Mouse (Mus musculus): Measurements from ENCODE around the gene Fam24b. TPM values are rescaled to one million over a fixed set of nuclear protein-coding genes. Genes with fewer than 3 reads are reported as not detected.

Fam24b gene
- polyA plus RNA-seq, 1 experiment from 2014 or later = not detected

DNA sequence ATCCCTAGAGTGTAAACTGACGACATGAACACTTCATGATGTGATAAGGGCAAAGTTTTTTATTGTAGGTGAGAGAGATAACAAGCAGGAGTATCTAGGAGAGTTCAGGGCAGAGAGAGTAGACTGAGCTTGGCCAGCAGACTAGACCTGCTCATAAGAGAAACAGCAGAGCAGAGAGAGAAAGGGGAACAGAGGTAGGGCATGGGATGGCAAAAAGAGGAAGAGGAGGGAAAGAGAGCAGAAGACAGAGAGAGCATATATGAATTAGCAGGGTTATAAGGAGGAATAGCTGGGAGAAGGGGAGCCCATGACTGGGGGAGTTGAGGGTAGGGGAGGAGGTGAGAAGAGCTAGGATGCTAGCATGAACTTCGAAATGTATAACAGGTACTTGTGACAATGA is 2.4 kb upstream of the Fam24b start:
- no peak for ATAC-seq (ENCODE audit: low FRiP score)
- no peaks in the 10 kb centered on the region for H3K27me3 ChIP-seq
- no peaks in the 10 kb centered on the region for H3K9me3 ChIP-seq
- no peak overlapping the region for H3K4me2 ChIP-seq
- WGBS = 86% methylated on average over 2 of the region's 2 CpGs
- H3K9ac ChIP-seq = no peak overlapping the region
- no peaks in the 10 kb centered on the region for H3K4me1 ChIP-seq
- no peak overlapping the region for H3K27ac ChIP-seq
- H3K36me3 ChIP-seq (replicated peaks) = no peaks in the 10 kb centered on the region
- H3K4me3 ChIP-seq (replicated peaks) = no peak overlapping the region

DNA sequence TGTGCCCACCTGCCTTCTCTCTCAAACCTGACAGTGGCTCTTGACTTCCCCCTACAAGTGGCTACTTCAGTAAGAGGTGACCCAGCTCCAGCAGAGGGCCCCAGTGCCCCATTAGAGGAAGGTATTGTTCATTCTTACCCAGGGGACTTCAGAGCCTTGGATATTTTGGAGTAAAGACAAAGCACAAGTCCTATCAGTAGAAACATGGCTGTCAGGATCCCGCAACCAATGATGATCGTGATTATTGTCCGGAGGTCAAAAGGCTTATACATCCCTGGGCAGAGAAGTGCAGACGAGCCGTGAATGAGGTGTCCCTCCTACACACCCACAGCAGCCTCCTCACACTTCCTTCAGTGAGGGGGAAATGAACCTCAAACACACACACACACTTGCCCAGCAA is 2.3 kb downstream of the Fam24b start:
- no peaks in the 10 kb centered on the region for H3K4me1 ChIP-seq
- H3K36me3 ChIP-seq (replicated peaks) = no peaks in the 10 kb centered on the region
- no peak overlapping the region for H3K4me3 ChIP-seq (replicated peaks)
- H3K9me3 ChIP-seq = no peaks in the 10 kb centered on the region
- WGBS = 86% methylated on average over 5 of the region's 5 CpGs
- no peak for ATAC-seq (ENCODE audit: low FRiP score)
- H3K4me2 ChIP-seq = no peak overlapping the region
- no peaks in the 10 kb centered on the region for H3K27me3 ChIP-seq
- H3K27ac ChIP-seq = no peak overlapping the region
- H3K9ac ChIP-seq = no peak overlapping the region

GRCm38 (mm10) chr7:131322192-131322591 is 7.1 kb downstream of the Fam24b start, which contains the start of gene Cuzd1:
Cuzd1 (minus strand) TSS chr7:131322292.
- no peaks in the 10 kb centered on the region for H3K27me3 ChIP-seq
- H3K27ac ChIP-seq = no peak within 1 kb of the TSS
- H3K4me1 ChIP-seq = no peaks in the 10 kb centered on the region
- H3K4me2 ChIP-seq = no peak within 1 kb of the TSS
- no peaks in the 10 kb centered on the region for H3K9me3 ChIP-seq
- H3K9ac ChIP-seq = no peak within 1 kb of the TSS
- ATAC-seq (ENCODE audit: low FRiP score) = no peak
- no peaks in the 10 kb centered on the region for H3K36me3 ChIP-seq (replicated peaks)
- WGBS = 80% methylated on average over 2 of the region's 2 CpGs
- H3K4me3 ChIP-seq (replicated peaks) = no peak within 1 kb of the TSS

- Histone ChIP-seq H3K27me3 (no peaks in the 10 kb centered on the region), H3K9me3 (no peaks in the 10 kb centered on the region), H3K4me2 (no peak overlapping the region), H3K36me3 (replicated peaks) (no peaks in the 10 kb centered on the region), H3K27ac (no peak overlapping the region), H3K4me1 (no peaks in the 10 kb centered on the region), H3K4me3 (replicated peaks) (no peak overlapping the region), H3K9ac (no peak overlapping the region)
- 76% methylated on average over 6 of the region's 7 CpGs for WGBS
- ATAC-seq (ENCODE audit: low FRiP score) = no peak
Observed at GRCm38 (mm10) chr7:131318340-131318739, 11.0 kb downstream of the Fam24b start.

- ATAC-seq (ENCODE audit: low FRiP score) = no peak
- Histone ChIP-seq H3K9ac (no peak overlapping the region), H3K27me3 (no peaks in the 10 kb centered on the region), H3K4me3 (replicated peaks) (no peak overlapping the region), H3K9me3 (no peaks in the 10 kb centered on the region), H3K27ac (no peak overlapping the region), H3K4me2 (no peak overlapping the region), H3K36me3 (replicated peaks) (no peaks in the 10 kb centered on the region), H3K4me1 (no peaks in the 10 kb centered on the region)
- WGBS = 76% methylated on average over 12 of the region's 12 CpGs
Observed at GRCm38 (mm10) chr7:131317587-131317986, 11.7 kb downstream of the Fam24b start.

DNA sequence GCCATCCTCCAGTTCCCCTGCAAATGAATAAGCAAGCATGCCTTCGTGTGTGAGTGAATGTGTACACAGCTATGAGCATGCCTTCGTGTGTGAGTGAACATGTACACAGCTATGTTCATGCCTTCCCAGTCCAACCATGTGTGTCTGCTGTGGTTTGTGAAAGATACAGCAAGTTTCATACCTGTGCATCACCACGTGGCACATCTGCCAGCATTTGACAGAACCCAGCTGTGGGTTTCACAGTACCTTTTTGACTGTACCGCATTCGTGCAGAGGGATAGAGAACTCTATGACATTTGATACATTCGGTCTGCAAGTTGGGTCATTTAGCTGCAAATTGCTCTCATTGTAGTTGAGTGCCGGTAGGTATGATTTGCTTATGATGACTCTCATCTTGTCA is 14.8 kb downstream of the Fam24b start:
- ATAC-seq (ENCODE audit: low FRiP score) = no peak
- 84% methylated on average over 7 of the region's 7 CpGs for WGBS
- no peak overlapping the region for H3K4me2 ChIP-seq
- H3K36me3 ChIP-seq (replicated peaks) = no peaks in the 10 kb centered on the region
- H3K9ac ChIP-seq = no peak overlapping the region
- H3K9me3 ChIP-seq = no peaks in the 10 kb centered on the region
- no peaks in the 10 kb centered on the region for H3K27me3 ChIP-seq
- no peak overlapping the region for H3K4me3 ChIP-seq (replicated peaks)
- H3K27ac ChIP-seq = no peak overlapping the region
- no peaks in the 10 kb centered on the region for H3K4me1 ChIP-seq

GRCm38 (mm10) chr7:131306733-131307132 is 22.6 kb downstream of the Fam24b start:
- no peaks in the 10 kb centered on the region for H3K27me3 ChIP-seq
- H3K27ac ChIP-seq = no peak overlapping the region
- no peaks in the 10 kb centered on the region for H3K9me3 ChIP-seq
- no peak overlapping the region for H3K4me2 ChIP-seq
- ATAC-seq (ENCODE audit: low FRiP score) = no peak
- no peak overlapping the region for H3K9ac ChIP-seq
- WGBS = 85% methylated on average over 5 of the region's 5 CpGs
- no peaks in the 10 kb centered on the region for H3K4me1 ChIP-seq
- H3K36me3 ChIP-seq (replicated peaks) = no peaks in the 10 kb centered on the region
- H3K4me3 ChIP-seq (replicated peaks) = no peak overlapping the region

DNA sequence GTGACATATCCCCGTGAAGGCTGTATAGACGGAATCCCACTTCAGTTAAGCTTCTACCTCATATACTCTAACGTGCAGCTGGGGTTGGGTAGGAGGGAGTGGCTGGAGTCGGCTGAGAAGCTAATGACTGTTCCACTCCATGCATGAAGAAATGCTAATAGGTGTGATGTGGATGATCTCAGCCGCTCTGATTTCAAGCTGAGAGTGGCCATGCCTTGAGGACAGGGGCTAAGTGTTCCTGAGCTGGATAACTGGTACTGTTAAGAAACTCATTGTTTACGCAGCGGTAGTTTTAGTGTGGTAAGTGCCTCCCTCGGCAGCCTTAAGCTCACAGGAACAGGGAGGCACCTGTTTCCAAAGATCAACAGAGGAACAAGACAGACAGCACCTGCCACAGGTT is 26.0 kb downstream of the Fam24b start:
- Histone ChIP-seq H3K27me3 (no peaks in the 10 kb centered on the region), H3K4me1 (no peaks in the 10 kb centered on the region), H3K9ac (no peak overlapping the region), H3K9me3 (no peaks in the 10 kb centered on the region), H3K36me3 (replicated peaks) (no peaks in the 10 kb centered on the region), H3K4me2 (no peak overlapping the region), H3K4me3 (replicated peaks) (no peak overlapping the region), H3K27ac (no peak overlapping the region)
- WGBS = 84% methylated on average over 8 of the region's 8 CpGs
- no peak for ATAC-seq (ENCODE audit: low FRiP score)

DNA sequence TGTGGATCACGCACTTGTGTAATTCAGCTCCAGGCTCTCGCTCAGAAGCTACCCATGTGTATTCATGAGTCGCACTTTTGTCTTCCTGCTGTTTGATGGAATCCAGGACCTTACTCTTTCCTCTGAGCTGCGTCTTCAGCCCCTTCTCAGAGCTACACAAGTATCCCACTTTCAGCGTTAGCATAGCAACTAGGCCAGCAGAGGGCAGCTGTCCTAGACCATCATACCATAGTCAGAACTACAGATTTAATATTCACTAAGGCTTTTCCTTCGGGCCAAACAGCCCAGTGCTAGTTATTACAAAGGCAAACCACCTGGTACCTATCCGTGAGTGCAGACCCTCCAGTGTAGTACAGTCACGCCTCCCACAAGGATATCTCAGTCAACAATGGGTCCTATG is 32.2 kb downstream of the Fam24b start:
- no peaks in the 10 kb centered on the region for H3K27me3 ChIP-seq
- H3K9ac ChIP-seq = no peak overlapping the region
- H3K27ac ChIP-seq = no peak overlapping the region
- no peak for ATAC-seq (ENCODE audit: low FRiP score)
- H3K4me3 ChIP-seq (replicated peaks) = no peak overlapping the region
- no peaks in the 10 kb centered on the region for H3K36me3 ChIP-seq (replicated peaks)
- H3K4me2 ChIP-seq = no peak overlapping the region
- no peaks in the 10 kb centered on the region for H3K4me1 ChIP-seq
- H3K9me3 ChIP-seq = no peaks in the 10 kb centered on the region
- 79% methylated on average over 8 of the region's 8 CpGs for WGBS

Other genes with a start within 250 kb of the Fam24b start
- not detected in 2 replicates for gene 4933402N03Rik, start 183.2 kb downstream of the Fam24b start, polyA plus RNA-seq (2016; fragmentation: Nextera tagmentation; extraction: Ambion mirVana)
- not detected in 2 replicates for gene 5430419D17Rik, start 155.1 kb downstream of the Fam24b start, polyA plus RNA-seq (2016; fragmentation: Nextera tagmentation; extraction: Ambion mirVana)
- not detected in 2 replicates for gene Cuzd1, start 7.2 kb downstream of the Fam24b start, polyA plus RNA-seq (2016; fragmentation: Nextera tagmentation; extraction: Ambion mirVana)
- not detected in 2 replicates for gene Fam24a, start 4.3 kb upstream of the Fam24b start, polyA plus RNA-seq (2016; fragmentation: Nextera tagmentation; extraction: Ambion mirVana)
- 17.3 and 20.8 TPM in 2 replicates for gene 2310057M21Rik, start 33.2 kb upstream of the Fam24b start, polyA plus RNA-seq (2016; fragmentation: Nextera tagmentation; extraction: Ambion mirVana)
- 49.7 and 51.5 TPM in 2 replicates for gene Pstk, start 41.6 kb upstream of the Fam24b start, polyA plus RNA-seq (2016; fragmentation: Nextera tagmentation; extraction: Ambion mirVana)
- 20.7 and 22.6 TPM in 2 replicates for gene Ikzf5, start 81.0 kb upstream of the Fam24b start, polyA plus RNA-seq (2016; fragmentation: Nextera tagmentation; extraction: Ambion mirVana)
- 84.0 and 87.5 TPM in 2 replicates for gene Acadsb, start 81.1 kb upstream of the Fam24b start, polyA plus RNA-seq (2016; fragmentation: Nextera tagmentation; extraction: Ambion mirVana)
- 0.64 and 0.79 TPM in 2 replicates for gene Hmx3, start 213.4 kb upstream of the Fam24b start, polyA plus RNA-seq (2016; fragmentation: Nextera tagmentation; extraction: Ambion mirVana)
- 0.96 and 1.6 TPM in 2 replicates for gene Hmx2, start 219.3 kb upstream of the Fam24b start, polyA plus RNA-seq (2016; fragmentation: Nextera tagmentation; extraction: Ambion mirVana)
- 247 and 249 TPM in 2 replicates for gene Bub3, start 230.7 kb upstream of the Fam24b start, polyA plus RNA-seq (2016; fragmentation: Nextera tagmentation; extraction: Ambion mirVana)

Measured in forebrain, embryonic 12.5 days (tissue).